Mouse (Mus musculus): Measurements from ENCODE around the gene Plekha8.
A peak's percentile ranks its signal among the peaks of the same experiment; 100 is the strongest.

Gene Plekha8

GRCm38 (mm10) chr6:54586175-54586574, 8.7 kb upstream of the Plekha8 start:
- DNase-seq (ENCODE audit: low read depth, low spot score): peak; percentile 73

GRCm38 (mm10) chr6:54586911-54587310, 8.0 kb upstream of the Plekha8 start:
- DNase-seq (ENCODE audit: low read depth, low spot score): no peak

DNA sequence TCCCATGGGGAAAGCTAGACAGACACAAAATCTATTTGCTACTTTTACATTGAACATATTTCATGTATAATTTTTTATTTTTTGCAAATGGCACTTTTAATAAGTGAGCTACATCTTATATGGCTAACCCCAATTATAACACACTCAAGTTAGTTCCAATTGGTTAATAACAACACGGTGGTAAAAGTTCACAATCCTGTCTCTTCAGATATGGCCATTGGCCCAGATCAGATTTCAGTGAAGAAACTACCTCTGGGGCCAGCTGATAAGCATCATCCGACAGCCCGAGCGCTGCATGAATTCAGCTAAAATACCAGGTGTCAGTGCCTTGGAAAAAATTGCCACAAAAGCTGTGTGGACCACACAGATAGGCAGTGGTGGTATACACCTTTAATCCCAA, 7.2 kb upstream of the Plekha8 start:
- DNase-seq (ENCODE audit: low read depth, low spot score): no peak

DNA sequence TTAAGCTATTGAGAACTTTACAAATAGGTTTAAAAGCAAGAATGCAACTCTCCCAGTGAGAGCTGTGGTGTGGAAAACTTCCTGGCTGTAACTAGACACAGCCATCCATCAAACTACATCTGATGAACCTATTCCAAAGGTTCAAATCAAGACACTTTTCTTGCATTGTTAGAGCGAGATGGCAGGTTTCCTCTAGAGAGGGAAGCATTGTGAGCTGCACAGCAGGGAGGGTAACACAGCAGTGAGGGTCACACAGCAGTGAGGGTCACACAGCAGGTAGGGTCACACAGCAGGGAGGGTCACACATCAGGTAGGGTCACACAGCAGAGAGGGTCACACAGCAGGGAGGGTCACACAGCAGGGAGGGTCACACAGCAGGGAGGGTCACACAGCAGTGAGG, 6.7 kb upstream of the Plekha8 start:
- DNase-seq (ENCODE audit: low read depth, low spot score): no peak

GRCm38 (mm10) chr6:54590691-54591090, 4.2 kb upstream of the Plekha8 start:
- no peak for DNase-seq (ENCODE audit: low read depth, low spot score)

DNA sequence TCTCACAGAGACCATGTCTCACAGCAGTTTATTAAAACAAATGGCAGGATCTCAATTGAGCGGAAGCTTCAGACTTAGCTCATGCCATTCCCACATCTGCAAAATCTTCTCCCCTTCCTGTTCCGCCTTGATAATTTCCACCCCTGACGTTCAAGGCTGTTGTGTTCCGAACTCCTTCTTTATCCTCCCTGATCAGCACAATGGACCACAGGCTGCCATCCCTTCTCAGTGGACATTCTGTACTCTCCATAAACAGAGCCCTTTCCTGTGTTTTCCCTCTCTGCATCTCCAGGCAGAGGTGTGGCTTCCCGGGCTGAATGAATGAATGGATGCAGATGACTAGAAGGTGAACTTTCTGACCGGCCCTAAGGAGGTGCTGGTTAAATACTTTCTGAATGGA, 3.1 kb upstream of the Plekha8 start:
- DNase-seq (ENCODE audit: low read depth, low spot score): no peak

DNA sequence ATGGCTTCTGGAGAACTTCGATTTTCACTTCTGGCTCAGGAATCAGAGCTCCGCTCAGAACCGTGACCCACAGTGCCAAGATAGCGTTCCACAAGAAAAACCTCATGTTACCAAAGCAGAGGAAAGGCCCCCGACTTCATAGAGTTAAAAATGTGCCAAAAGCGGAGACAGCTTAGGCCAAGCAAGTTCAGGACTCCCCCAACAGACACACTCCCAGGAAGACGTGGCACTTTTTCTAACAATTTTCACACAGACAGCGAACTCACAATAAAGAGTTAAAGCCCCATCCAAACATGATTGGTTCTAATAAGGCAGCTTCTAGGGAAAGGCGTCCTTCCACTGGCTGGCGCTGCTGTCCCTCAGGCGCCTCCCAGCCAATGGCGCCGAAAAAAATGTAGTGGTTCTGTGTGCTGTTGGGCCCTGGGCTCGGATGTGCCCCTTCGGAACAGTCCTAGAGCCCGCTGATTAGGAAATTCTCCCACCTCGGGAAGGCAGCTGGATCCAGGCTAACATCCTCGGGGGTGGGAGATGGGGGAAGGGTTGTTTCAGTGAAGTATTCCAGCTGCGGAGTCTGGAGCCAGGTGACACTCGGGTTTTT, 1.9 kb upstream of the Plekha8 start:
- peak; percentile 85 for DNase-seq (ENCODE audit: low read depth, low spot score)

- DNase-seq (ENCODE audit: low read depth, low spot score): no peak
These were observed 994 bp upstream of the Plekha8 start for GRCm38 (mm10) chr6:54593766-54594468.

DNA sequence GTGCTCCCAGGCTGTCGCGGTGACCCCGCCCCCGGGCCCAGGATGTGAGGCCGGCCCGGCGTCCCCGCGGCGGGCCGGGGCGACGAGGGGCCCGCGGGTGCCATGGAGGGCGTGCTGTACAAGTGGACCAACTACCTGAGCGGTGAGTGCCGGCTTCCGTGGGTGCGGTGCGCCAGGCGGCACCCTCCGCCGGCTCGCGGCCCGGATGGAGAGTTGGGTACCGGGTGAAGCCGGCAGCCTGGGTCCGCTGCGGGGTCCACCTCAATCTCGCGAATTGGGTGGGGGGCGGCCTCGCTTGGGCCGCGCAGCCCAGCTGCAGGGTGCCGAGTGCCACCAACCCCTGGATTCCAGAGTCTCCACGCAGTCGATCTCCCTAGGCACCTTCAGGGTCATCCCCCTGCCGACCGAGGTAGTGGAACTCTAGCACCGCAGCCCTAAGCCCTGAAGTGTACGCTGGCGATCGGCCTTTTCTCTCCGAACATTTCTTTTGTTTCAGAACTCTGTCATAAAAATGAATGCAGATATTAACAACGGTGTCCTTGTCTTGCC, 493 bp downstream of the Plekha8 start:
- no peak for DNase-seq (ENCODE audit: low read depth, low spot score)

DNA sequence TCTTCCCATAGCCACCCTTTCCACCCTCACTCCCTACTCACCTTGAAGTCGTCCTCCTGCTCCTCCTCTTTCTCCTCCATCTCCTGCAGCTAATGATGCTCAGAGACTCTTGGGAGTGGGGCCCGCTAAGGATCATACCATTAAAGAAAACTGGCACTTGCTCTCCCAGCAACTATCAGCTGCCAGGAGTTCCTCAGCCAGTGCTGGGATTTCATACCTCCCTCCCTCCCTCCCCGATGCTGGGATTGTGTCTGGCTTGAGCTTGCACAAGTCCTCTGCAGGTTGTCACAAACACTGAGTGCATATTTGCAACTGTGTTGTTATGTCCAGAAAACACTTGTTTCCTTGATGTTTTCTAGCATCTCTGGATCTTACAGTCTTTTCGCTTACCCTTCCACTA, 2.3 kb downstream of the Plekha8 start, which contains the start of gene Fkbp14:
TSS of gene Fkbp14 (minus strand) at position 101 of the 400 bp plus-strand sequence.
- no peak for DNase-seq (ENCODE audit: low read depth, low spot score)

DNA sequence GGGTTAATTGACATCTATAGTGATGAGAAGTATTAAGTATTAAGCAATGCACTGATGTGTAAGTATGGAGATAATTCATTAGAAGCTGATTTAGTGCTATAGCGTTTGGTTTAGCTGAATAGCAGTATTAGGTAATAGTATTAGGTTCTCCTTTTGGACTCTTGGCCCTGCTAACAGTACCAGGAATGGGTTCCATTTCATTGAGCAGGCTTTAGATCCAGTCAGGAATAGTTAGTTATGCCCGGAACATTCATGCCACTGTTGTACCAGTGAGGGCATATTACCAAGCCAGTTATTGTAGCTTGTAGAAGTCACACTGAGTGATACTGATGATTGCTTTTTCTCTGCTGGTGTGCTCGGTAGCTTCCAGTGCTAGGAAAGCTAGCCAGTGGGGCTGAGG, 2.8 kb downstream of the Plekha8 start:
- no peak for DNase-seq (ENCODE audit: low read depth, low spot score)

DNA sequence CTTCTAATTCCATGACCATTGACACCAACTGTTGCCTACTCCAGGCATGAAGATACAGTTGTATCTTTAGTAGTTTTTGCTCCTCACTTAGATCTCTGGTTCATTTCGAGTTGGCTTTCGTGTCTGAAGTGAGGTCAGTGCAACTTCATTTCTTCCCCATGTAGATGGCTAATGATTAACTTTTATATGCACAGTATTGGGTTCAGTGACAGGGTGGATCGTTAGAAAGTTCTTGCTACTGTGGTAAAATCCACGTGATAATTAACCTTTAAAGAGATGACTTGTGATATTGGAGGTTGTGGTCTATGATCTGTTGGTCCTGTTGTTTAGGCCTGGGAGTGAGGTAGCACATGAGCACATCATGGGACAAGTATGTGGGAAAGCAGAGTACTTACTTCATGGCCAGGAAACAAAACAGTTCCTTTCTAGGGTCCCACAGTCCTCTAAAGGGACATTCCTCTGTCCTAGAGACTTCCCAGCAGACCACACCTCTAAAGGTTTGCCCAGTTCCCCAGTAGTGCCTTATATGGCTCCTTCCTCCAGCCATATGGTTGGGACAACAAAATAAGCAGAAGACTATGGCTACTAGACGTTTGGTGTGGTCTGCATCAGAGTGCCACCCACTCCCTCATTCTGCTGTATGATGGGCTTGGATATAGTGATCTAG, 5.9 kb downstream of the Plekha8 start:
- no peak for DNase-seq (ENCODE audit: low read depth, low spot score)

- no peak for DNase-seq (ENCODE audit: low read depth, low spot score)
These were observed 8.0 kb downstream of the Plekha8 start for GRCm38 (mm10) chr6:54602891-54603290.

- DNase-seq (ENCODE audit: low read depth, low spot score): no peak
These were observed 9.2 kb downstream of the Plekha8 start for GRCm38 (mm10) chr6:54604001-54604715.

DNA sequence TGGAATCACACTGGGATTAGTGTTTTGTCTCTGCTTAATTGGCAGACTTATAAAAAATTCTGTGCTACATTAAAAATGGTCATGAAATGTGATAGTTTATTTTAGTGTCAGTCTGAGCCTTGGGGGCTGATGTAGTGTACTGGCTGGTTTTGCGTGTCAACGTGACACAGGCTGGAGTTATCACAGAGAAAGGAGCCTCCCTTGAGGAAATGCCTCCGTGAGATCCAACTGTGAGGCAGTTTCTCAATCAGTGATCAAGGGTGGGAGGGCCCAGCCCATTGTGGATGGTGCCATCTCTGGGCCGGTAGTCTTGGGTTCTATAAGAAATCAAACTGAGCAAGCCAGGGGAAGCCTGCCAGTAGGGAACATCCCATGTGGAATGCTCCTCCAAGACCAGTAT, 11.3 kb downstream of the Plekha8 start:
- DNase-seq (ENCODE audit: low read depth, low spot score): no peak

DNA sequence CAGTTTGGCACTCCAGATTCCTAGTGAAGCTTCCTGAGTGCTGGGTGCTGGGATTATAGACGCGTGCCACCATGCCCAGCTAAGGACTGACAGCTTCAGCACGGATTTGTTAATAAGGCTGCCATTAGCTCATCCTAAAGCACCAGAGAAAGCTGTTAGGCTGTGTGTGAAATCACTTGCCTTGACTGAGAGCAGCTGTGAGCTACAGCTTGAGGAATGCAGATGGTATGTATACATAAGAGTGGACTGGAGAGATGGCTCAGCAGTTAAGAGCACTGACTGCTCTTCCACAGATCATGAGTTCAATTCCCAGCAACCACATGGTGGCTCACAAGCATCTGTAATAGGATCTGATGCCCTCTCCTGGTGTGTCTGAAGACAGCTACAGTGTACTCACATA, 22.5 kb downstream of the Plekha8 start:
- DNase-seq (ENCODE audit: low read depth, low spot score): no peak

DNA sequence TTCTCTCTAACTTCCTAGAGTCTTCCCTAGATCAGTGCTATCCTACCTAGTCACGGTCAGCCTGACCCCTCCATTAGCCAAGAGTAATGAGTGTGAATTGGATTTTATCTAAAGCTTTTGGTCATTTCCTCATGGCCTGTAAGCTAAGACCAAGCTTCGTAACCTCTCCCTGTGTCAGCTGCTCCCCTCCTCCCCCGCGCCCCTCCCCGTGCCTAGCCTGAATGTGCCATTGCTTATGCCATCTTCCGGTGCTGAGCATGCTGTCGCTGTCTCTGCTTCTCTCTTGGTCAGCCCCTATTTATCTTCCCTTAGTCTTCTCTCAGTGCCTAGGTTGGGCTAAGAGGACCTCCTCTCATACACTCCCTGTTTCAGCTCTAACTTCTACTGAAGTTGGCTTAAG, 24.6 kb downstream of the Plekha8 start:
- DNase-seq (ENCODE audit: low read depth, low spot score): no peak

DNA sequence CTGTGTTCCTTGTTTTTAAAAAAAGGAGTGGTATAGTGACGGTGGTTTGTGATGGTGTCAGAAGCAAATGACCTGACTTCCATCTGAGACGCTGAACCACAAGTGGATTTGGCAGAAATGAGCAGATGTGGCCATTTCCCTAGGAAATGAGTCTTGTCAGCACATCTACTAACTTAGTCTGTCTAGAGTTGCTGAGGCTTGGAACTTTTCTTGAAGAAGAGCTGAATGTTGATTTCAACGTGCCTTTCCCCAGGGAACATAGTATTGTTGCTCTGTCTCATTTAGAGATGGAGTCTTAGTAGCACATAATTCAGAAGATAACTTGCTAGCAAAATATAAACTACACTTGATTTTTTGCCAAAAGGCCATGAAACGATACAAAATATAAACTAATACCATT, 25.4 kb downstream of the Plekha8 start:
- no peak for DNase-seq (ENCODE audit: low read depth, low spot score)

GRCm38 (mm10) chr6:54628381-54628780, 33.5 kb downstream of the Plekha8 start:
- DNase-seq (ENCODE audit: low read depth, low spot score): no peak

GRCm38 (mm10) chr6:54629734-54630133, 34.8 kb downstream of the Plekha8 start:
- peak; percentile 60 for DNase-seq (ENCODE audit: low read depth, low spot score)

- peak; percentile 50 for DNase-seq (ENCODE audit: low read depth, low spot score)
These were observed 36.6 kb downstream of the Plekha8 start for GRCm38 (mm10) chr6:54631462-54631861.

- DNase-seq (ENCODE audit: low read depth, low spot score): no peak
These were observed 45.0 kb downstream of the Plekha8 start for GRCm38 (mm10) chr6:54639877-54640276.

Measured in CD4-positive, CD25-positive, alpha-beta regulatory T cell, adult 2 months (primary cell).